Mouse (Mus musculus) A20 (cell line): ENCODE results near the gene Tep1.
A peak's percentile ranks its signal among the peaks of the same experiment; 100 is the strongest.
"Not testable (repeated sequence)": the region's sequence is repeated elsewhere in the genome, so short reads cannot be mapped to it uniquely, and the experiment has no call there.

ENCODE experiments used
- DNase-seq: peaks from one replicate; pipeline ENCODE4 v3.0.0-alpha.2; 2011; ENCODE audit warnings: low read depth, low spot score

Tep1 gene

GRCm38 (mm10) chr14:50868656-50869055, 1.7 kb downstream of the Tep1 start:
- no peak for DNase-seq

DNA sequence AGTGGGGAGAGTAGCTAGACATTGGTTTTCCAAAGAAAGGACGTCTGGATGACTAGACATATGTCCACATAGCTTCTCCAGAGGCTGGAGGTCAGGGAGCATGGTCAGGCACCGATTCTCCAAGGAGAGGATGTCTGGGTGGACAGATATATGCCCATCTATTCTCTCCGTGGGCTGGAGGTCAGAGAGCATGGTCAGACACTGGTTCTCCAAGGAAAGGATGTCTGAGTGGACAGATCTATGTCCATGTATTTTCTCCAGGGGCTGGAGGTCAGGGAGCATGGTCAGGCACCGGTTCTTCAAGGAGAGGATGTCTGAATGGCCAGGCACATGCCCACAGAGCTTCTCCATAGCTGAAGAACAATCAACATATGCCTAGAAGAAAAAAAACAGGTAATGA, 2.1 kb downstream of the Tep1 start:
- DNase-seq = no peak

DNA sequence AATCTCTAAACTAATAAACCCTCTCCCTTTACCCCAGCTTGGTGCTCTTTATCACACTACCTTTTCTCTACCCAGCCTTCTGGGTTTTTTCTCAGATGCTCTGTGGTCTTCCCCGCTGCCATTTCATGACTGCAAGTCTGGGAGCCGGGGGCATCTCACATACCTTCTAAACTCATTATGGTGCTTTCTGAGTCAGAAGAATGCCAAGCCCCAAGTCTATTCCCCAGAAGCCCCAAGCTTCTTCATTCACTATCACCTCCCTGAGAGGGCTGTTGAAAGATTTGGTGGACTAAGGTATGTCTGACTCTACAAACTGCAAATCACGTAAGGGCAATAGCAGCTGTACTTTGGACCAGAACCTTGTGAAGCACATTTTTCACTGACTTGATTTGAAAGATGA, 3.4 kb downstream of the Tep1 start:
- DNase-seq = no peak

DNA sequence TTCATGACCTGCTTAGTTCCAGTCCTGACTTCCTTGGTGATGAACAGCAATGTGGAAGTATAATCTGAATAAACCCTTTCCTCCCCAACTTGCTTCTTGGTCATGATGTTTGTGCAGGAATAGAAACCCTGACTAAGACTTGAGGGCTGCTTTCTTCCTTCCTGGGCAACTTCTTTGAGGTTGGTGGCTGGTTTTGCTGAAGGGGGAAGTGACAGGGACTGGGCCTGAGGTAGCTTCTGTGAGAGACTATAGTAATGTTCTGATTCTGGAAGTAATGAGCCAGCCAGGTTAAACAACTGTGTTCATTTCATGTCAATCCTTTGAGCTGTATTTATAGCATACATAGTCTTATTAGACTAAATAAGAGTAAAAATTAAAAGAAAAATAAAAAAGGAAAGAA, 5.4 kb downstream of the Tep1 start:
- DNase-seq = not testable (repeated sequence)

- no peak for DNase-seq
Observed at GRCm38 (mm10) chr14:50862641-50863040, 7.7 kb downstream of the Tep1 start.

GRCm38 (mm10) chr14:50855788-50856187, 14.6 kb downstream of the Tep1 start:
- no peak for DNase-seq

DNA sequence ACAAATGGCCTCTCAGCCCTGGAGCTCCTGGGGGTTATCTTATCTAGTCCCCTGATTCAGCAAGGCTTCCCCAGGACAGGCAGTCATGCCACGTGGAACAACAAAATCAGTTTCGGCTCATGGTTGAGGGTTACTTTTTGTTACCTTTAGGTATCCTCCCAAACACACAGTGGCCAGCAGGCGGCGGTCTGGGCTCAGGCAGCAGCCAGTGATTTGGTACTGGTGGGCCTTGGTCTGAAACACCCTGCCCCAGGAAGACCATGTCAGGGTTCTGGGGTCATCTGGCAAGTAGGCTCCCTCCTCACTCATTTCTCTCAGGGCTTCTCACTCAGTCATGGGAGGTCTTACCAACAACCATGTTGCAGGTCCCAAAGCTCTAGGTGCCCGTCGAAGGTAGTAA, 33.1 kb downstream of the Tep1 start:
- DNase-seq = no peak

- no peak for DNase-seq
Observed at GRCm38 (mm10) chr14:50834435-50834834, 35.9 kb downstream of the Tep1 start.

- no peak for DNase-seq
Observed at GRCm38 (mm10) chr14:50833964-50834363, 36.4 kb downstream of the Tep1 start.

- no peak for DNase-seq
Observed at GRCm38 (mm10) chr14:50829878-50830277, 40.5 kb downstream of the Tep1 start.

- no peak for DNase-seq
Observed at GRCm38 (mm10) chr14:50826579-50826978, 43.8 kb downstream of the Tep1 start.

- DNase-seq = peak; percentile 36
Observed at GRCm38 (mm10) chr14:50824219-50824618, 46.1 kb downstream of the Tep1 start.

DNA sequence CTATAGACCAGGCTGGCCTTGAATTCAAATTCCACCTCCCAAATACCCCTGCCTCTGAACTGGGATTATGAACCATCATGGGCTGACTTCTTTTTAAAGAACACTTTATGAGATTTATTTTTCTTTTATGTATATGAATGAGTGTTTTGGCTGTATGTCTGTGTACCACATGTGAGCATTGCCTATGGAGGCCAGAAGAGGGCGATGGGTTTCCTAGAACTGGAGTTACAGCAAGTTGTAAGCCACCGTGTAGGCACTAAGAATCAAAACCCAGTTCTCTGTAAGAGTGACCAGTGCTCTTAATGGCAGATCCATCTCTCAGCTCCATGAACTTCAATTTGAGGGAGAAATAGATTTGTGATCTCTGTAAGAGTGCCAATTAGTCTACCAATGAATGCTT, 47.1 kb downstream of the Tep1 start:
- no peak for DNase-seq

GRCm38 (mm10) chr14:50813060-50813459, 57.3 kb downstream of the Tep1 start:
- DNase-seq = no peak

- peak; percentile 97 for DNase-seq
Observed at GRCm38 (mm10) chr14:50807487-50808072, 62.8 kb downstream of the Tep1 start, which contains the start of the genes Ccnb1ip1 and Parp2. Gene Ccnb1ip1 (minus strand): TSS chr14:50807732. Gene Parp2 (plus strand): TSS chr14:50807841.

DNA sequence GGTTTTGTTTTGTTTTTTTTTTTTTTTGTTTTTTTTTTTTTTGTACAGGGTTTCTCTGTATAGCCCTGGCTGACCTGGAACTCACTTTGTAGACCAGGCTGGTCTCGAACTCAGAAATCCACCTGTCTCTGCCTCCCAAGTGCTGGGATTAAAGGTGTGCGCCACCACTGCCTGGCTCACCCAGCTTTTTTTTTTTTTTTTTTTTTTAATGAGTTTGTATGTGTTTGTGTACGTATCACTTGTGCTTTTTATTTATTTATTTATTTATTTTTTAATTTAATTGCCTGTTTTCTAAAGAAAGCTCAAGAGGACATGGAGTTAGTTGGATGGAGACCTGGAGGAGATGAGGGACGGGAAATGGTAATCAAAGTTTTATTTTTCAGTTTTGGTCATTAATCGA, 63.9 kb downstream of the Tep1 start:
- DNase-seq = not testable (repeated sequence)

GRCm38 (mm10) chr14:50804683-50805082, 65.7 kb downstream of the Tep1 start:
- peak; percentile 55 for DNase-seq

DNA sequence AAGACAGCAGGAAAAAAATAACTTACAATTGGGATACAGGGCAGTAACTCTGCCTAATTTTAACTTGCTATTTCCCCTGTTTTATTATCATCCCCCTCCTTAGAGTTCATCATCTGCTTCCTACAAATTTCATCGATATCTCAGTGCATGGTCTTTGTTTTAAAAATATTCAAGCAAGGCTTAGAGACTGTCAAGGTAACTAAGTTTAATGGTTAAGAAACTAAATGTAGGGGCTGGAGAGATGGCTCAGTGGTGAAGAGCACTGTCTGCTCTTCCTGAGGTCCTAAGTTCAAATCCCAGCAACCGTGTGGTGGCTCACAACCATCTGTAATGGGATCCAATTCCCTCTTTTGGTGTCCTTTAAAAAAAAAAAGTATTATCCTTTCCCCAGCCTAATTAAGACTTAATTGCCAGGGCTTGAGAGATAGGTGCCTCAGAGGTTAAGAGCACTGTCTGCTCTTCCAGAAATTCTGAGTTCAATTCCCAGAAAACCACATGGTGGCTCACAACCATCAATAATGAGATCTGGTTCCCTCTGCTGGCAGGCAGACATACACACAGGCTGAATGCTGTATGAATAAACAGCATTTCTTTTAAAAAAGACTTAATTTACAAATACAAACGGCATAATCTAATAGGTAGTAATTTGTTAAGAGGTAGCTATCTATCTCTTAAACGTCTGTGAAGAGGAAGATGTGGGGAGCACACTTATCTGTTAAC, 67.4 kb downstream of the Tep1 start:
- peak; percentile 73 for DNase-seq

- peak; percentile 43 for DNase-seq
Observed at GRCm38 (mm10) chr14:50802441-50802840, 67.9 kb downstream of the Tep1 start.

GRCm38 (mm10) chr14:50799502-50800259, 70.7 kb downstream of the Tep1 start:
- DNase-seq = peak; percentile 73

DNA sequence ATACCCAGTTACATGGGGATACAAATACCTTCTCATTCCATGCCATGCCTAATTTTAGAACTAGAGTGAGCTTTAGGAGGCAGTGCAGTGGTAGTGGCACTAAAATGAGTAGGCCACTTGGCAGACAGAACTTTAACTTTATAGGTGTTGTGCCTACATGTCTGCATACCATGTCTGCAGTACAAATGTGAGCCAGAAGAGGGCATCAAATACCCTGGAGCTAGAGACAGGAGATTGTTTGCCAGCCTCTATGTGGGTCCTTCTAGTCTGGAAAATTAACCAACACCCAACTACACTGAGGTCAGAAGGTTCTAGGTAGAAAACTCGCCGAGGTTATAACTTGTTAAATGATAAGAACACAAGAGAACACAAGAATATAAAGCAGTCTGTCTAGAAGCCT, 71.8 kb downstream of the Tep1 start:
- DNase-seq = peak; percentile 56

- no peak for DNase-seq
Observed at GRCm38 (mm10) chr14:50796464-50796863, 73.9 kb downstream of the Tep1 start.

GRCm38 (mm10) chr14:50795965-50796364, 74.4 kb downstream of the Tep1 start:
- DNase-seq = no peak
